Mouse (Mus musculus) urinary bladder, adult 18-20 months (tissue): Measurements from ENCODE around the gene Timp4.
A peak's percentile ranks its signal among the peaks of the same experiment; 100 is the strongest.
"Not testable (repeated sequence)": the region's sequence is repeated elsewhere in the genome, so short reads cannot be mapped to it uniquely, and the experiment has no call there.

Experiments used
- DNase-seq, 2 experiments: peaks; one replicate each; pipeline ENCODE4 v3.0.0; 2022; ENCODE audit warnings: low spot score in 2 of 2, mixed read lengths in 2 of 2

The Timp4 gene

DNA sequence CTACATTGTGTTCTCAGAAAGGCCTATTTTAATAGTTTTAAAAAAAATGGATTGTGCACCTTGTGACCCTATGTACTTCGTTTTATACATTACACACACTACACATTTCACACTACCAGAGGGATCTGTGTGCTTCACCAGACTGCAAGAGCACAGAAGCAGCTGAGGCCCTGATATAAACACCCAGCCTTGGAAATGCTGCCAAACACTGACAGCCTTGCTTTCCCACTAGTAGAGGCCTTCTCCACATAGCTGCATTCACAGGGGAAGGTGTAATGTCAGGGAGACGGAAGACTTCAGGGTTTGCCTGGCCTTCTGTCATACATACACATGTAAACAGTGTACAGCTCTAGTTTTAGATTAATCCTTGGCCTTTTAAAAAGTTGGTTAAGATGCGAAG is 3.2 kb upstream of the Timp4 start:
- no peak for DNase-seq

GRCm38 (mm10) chr6:115251531-115251985 is 447 bp downstream of the Timp4 start:
- no peak for DNase-seq

- no peak for DNase-seq
These were observed 6.4 kb downstream of the Timp4 start for GRCm38 (mm10) chr6:115245500-115246058.

DNA sequence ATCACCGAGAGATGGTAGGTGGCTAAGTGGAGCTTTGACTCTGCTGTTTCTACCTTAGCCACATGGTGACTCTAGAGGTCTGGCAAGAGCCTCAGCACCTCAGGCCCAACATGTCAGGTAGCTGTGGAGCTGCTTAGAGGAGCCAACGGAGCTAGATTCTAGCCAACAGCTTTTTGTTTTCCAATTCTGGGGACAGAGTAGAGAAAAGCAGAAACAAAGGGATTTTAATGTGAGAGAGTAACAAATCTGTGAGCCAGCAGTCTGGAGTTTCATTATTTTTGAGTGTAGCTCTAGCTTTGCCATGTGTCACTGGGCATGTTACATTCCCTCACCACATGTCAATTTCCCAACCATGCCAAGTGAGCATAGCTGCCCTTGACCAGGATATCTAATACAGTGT is 7.8 kb downstream of the Timp4 start:
- no peak for DNase-seq

- DNase-seq = no peak
These were observed 10.1 kb downstream of the Timp4 start for GRCm38 (mm10) chr6:115241939-115242338.

DNA sequence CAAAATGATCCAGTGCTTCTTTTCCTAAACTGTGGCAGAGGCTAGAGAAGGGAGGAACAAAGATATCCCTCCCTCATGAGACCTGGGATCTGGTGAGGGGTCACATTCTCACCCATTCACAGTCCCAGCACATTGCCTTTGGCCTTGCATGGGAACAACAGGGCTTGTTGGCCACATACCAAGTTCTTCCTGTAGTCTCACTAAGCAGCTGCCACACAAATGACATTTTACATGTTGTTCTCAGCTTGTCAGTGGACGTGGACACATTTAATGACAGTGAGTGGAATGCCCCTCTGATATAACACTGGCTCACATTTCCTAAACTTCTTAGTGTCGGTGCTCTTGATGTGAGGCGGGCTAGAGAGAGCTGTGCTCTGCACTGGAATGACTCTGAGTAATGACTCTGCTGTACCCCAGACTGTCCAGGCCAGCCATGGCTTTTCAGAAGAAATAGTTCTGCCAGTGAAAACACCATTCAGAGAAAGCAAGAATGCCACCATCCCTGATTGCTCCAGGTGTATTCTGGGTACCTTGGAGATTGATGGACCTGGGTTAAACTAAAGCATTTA is 10.8 kb downstream of the Timp4 start:
- no peak for DNase-seq

GRCm38 (mm10) chr6:115240431-115240830 is 11.6 kb downstream of the Timp4 start:
- DNase-seq = not testable (repeated sequence)

- no peak for DNase-seq
These were observed 12.7 kb downstream of the Timp4 start for GRCm38 (mm10) chr6:115239335-115239734.

- DNase-seq = no peak
These were observed 13.7 kb downstream of the Timp4 start for GRCm38 (mm10) chr6:115238031-115239027.

GRCm38 (mm10) chr6:115232562-115232961 is 19.4 kb downstream of the Timp4 start:
- no peak for DNase-seq

- no peak for DNase-seq
These were observed 20.2 kb downstream of the Timp4 start for GRCm38 (mm10) chr6:115231836-115232235.

DNA sequence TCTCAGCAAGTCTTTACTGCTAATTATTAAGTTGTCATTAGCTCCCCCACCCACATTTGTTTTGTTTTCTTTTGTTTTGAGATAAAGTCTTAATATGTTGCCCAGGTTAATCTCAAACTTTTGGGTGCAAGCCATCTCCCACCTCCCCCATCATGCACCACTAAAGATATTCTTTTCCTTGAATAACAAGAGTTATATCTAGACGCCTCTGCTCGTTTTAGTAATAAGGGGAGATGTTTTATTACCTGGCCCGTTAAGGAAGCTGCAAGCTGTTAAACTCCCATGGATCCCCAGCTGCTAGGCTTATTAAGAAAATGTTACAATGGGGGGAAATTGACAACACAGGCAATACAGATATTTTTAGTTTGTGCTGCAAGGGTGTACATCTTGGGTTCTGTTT is 21.4 kb downstream of the Timp4 start:
- no peak for DNase-seq

GRCm38 (mm10) chr6:115227529-115227928 is 24.5 kb downstream of the Timp4 start:
- DNase-seq = peak; percentile 64 to 73

GRCm38 (mm10) chr6:115227043-115227442 is 25.0 kb downstream of the Timp4 start, which contains the start of gene Gm17482:
Gm17482 (plus strand) TSS chr6:115227343.
- no peak for DNase-seq

DNA sequence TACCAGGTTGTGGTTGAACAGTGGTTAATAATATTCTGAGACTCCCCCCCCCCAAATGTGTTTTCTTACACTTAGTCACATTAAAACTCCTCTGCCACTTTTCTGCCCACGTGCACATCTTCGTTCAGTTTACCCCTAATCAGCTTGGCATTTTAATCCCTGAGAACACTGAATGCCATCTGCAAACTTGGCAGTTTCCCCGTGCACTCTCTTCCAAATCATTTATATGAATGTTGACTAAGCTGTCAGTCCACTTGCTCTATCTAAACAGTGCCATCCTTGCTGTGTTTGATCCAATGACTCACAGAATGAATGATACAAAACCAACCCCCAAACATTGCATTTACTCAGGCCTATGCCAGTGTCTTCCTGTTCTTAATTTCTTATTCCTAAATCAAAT is 26.5 kb downstream of the Timp4 start:
- DNase-seq = no peak

- DNase-seq = peak in 1 of 2 experiments; percentile 45
These were observed 30.8 kb downstream of the Timp4 start for GRCm38 (mm10) chr6:115221215-115221641.

- DNase-seq = no peak
These were observed 38.9 kb downstream of the Timp4 start for GRCm38 (mm10) chr6:115213129-115213528.

DNA sequence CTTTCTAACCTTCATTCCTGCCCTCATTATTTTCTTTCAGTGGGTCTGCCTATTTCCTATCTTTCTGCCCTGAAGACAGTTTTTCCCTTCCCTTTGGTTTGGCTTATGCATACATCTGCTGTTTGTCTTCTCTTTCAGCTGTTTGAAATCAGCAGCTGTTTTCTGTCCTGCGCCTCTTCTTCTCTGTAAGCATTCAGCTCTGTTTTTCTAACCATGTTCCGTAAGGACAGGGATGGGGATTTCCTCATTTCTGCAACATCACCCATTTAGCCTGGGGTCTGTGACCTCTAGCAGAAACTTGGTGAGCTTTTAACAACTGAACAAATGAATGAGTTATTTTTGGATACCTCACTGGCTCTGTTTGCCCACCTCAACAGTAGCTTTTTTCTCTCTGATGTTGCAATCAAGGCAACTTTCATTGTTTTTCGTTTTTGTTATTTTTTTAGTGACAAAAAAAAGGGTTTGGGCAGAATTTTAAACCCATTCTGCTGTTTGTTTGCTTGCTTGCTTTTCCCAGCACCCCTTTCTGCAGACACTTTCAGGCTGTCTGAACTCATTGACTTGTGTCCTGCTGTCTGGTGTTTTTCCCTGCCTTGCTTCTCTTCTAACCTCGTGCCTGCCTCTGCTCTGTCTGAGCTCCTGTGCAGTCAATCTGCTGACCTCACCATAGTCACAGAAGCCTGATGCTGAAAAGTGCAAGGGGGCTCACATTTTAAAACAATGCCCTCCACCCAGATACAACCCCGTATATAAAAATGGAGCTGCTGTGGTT is 39.7 kb downstream of the Timp4 start:
- DNase-seq = no peak

DNA sequence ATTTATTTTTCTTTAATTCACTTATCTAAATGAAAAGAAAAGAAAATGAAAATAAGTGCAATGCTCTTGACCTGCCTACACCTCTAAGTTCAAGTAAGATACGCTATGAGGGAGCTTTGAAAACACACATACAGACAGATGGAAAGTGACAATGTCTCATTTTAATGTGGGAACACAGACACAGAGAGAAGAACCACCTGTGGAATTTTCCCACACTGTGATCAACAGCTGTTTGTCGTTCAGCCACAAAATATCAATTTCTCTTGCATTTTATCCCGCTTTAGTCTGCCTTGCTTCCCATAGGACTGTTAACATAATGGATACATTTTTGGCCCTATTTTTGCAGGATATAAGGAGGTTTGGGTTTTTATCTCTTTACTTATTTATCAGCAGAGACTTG is 41.2 kb downstream of the Timp4 start:
- DNase-seq = no peak

DNA sequence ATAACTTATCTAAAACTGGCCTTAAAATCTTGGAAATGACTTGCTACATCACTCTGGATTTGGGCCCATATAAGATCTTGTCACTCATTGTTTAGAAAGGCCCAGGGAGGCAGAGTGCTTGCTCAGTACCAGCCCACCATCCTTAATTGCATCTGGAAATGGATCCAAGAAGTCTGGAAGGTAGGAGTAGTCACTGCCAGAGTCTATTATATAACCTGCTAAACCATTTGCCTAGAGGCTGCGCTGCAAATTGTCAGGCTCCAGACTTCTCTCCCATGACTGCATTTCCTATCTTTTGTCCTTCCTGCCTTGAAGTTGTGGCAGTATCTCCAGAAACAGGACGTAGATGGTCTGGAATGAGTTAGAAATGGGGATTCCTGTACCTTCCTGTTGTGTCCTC is 41.8 kb downstream of the Timp4 start:
- DNase-seq = no peak

- DNase-seq = no peak
These were observed 49.0 kb downstream of the Timp4 start for GRCm38 (mm10) chr6:115203029-115203428.

DNA sequence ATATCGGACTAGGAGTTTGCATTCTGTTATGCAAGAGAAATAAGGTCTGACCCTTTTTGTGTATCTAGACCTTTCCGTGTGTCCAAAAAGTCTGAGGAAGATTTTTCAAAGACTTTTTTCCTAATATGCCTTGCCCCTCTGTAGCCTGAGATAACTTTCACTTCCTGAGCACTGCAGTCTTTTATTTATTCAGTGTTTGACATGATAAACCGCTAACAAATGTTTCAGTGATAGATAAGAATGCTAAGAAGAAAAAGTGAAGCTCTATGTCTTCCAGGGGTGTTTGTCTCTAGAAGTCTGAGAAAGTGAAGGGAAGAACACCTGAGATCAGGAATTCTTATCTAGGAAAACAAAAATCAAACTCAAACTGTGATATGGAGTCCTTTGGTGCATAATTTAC is 51.3 kb downstream of the Timp4 start:
- DNase-seq = no peak
